Mouse (Mus musculus) frontal cortex, postnatal 36 days (tissue): ENCODE data around the gene 2200002D01Rik.

ENCODE experiments used
- DNase-seq, 2 experiments: peaks; one replicate each; pipeline ENCODE4 v3.0.0; 2022; ENCODE audit warnings: low spot score in 2 of 2

Gene 2200002D01Rik

DNA sequence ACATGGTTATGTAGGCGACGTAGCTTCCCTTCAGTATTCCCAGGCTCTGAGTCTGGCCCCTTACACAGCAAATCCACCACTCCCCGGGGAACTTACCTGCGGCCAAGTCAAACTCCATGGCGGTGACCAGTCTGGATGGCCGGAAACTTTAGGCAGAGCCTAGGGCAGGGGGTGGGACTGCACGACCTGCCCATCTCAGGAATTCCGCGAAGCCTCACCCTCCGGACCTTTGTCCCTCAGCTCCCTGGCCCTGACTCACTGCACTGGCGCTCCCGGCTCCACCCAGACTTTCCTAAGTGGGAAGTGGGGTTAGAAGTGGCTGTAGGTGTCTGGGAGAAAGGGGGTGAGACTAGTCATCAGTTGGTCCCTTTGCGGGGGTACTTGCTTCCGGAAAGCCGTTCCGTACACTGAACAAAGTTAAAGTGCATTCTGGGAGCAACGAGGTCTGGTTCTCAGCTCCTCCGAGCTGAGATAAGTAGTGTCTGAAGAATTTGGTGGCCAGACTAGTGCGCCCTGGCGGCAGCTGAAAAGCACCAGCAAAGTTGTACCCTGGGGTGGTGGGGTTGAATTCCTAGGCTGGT, at the start of gene 2200002D01Rik:
2200002D01Rik (minus strand) TSS at position 206 of the 581 bp plus-strand sequence.
- no peak for DNase-seq

DNA sequence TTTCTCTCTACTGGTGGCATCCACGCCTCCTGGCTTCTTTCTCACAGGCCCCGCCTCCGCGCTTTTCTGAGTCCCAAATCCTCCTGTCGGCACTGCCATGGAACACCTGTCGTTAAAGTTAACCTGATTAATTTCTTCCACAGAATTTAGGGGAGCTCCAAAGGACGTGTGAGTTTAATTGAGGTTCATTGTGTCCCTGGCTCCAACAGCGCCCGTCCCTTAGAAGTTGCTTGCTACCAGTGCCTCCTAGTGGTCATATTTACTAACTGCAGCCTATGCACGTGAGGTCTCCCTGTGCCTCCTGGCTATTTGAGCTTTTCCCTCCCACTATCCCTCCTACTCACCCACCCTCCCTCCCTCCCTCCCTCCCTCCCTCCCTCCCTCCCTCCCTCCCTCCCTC, 48.7 kb upstream of the 2200002D01Rik start:
- DNase-seq: peak in 1 of 2 experiments; percentile 67

GRCm38 (mm10) chr7:29295861-29296647, 47.8 kb upstream of the 2200002D01Rik start:
- DNase-seq: no peak

DNA sequence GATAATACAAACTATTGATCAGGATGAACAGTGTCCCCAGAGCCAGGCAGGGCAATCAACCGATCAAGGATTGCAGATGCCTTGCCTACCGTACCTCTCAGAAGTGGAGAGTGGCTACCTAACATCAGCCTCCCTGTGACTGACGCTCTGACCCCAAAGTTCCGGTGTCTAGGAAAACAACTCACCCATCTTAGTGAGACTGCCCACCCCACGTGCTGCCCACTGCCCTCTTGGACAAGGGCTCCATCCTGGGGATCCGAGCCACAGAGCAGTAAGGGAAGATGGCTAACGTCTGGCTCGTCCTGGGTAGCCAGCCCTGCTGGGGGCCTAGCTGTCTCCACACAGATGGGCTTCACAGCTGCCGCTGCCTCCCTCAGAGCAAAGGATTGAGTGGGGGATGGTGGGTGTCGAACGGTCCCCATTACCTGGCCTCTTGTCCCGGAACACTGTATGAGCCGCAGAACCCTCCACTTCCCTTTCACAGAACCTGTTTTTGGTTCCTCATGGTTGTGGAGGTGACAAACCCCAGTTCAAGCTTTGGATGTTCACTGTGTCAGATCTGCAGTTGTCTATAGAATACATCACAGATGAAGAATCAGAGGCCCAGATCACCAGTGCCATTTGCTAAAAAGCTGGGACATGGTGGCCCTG, 46.0 kb upstream of the 2200002D01Rik start:
- DNase-seq: no peak

DNA sequence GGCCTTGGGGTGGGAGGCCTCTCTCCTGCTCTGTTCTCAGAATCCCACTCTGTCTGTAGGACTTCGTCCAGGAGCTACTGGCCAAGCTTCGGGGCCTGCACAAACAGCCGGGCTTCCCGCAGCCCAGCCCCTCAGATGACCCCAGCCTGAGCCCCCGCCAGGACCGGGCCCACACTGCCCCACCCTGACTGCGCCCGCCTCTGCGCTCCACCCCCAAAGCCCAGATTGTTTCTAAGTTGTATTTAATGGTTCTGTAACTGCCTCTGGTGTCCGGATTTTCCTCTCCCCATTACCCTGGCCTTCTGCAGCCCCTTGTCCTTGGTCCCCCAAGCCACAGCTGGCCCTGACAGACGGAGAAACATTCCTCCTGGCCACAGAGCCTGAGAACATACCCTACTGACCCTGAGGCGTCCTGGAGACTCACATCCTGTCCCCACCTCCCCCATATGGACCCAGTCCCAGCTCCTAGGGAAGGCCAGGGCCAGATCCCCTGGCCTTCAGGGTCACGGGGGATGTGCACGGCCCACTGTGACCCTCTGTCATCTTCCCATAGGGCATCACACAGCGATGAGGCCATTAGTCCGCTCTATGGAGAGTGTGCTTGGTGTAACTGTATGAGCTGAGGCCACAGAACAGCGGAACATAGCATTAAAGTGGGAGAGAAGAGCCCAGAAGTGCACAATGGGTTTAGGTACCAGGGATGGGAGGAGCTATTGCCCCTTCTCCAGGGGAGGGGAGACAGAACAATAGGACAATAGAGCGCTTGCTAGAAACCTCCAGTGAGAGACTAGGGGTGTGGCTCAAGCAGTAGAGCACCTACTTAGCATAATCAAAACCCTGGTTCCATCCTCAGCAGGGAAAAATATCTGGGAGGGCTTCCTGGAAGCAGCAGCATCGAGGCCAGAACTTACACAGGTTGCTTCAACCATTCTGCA, 45.1 kb upstream of the 2200002D01Rik start:
- DNase-seq: no peak

- no peak for DNase-seq
Observed at GRCm38 (mm10) chr7:29292458-29293098, 44.3 kb upstream of the 2200002D01Rik start.

DNA sequence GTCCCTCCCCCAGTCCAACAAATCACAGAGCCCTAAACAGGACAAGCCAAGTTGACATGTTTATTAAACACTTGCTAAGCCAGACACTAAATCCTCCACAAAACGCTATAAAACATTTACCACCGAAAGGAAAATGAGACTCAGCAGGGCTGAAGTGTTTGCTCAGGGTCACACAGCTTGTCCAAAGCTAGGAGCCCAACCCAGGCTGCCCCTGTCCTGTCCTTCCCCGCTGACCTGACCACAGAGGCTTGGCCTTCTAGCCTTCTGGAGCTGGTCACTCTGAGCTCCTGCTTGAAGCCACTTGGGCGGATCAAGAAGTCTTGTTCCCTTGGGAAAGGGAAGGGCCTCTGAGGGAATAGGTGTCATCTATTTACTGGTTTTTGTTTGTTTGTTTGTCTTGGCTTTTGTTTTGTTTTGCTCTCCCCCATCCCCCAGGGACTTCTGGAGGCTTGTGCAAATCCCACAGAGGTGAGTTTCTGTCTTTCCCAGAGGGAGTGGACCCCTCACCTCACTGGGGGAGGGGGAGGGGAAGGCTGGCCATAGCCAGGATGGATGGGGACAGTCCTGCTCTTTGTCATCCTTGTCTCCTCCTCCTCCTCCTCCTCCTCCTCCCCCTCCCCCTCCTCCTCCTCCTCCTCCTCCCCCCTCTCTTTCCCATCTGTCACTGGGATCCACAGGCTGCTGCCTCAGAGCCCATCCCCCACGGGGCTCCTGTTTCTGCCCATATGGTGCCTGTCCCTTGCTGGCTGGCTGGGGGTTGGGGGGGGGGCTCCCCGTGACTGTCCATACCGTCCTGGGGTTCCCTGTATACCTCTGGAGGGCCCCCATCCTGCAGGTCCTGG, 43.6 kb upstream of the 2200002D01Rik start:
- no peak for DNase-seq

GRCm38 (mm10) chr7:29290691-29291485, 42.6 kb upstream of the 2200002D01Rik start:
- DNase-seq: no peak

DNA sequence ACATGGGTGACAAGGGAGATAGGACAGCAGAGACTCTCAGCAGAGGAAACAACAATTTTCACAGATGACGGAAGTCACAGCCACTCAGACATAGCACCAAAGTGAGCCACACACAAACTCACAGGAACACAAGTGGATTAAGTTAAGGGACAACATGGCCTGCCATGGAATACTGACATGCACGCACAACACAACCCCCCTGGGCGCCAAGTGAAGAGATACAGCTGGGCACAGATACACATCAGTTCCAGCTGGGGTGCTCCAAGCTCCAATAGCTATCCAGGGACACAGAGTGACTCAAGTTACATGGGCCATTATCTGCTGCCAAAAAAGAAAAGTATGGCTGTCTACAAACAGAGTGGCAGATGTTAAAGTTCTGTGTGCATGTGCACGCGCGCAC, 41.6 kb upstream of the 2200002D01Rik start:
- DNase-seq: no peak

DNA sequence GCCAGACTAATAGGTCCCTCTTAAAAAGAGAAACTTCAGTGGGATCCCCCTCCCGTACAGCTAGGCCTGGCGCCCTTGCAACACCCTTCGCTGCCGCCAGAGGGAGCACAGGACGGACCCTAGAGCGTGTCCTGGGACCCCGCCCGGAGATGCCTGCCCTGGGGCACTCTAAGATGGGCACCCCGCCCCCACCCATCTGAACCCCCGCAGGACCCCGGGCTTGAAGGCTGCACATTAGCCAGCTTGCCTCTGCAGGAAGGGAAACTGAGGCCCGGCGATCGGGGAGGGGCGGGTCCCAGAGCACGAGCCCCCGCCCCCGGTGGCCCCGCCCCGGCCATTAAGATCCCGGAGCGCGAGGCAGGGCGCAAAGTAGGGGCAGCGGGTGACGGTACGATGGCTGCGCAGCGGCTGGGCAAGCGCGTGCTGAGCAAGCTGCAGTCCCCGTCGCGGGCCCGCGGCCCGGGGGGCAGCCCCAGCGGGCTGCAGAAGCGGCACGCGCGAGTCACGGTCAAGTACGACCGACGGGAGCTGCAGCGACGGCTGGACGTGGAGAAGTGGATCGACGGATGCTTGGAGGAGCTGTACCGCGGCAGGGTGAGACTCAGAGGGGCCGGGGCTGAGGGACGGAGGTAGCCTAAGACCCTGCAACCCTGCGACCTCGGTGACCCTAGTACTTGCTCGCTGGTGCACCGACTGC, 40.8 kb upstream of the 2200002D01Rik start, which contains the start of gene Ppp1r14a:
Ppp1r14a (plus strand) TSS at position 367 of the 697 bp plus-strand sequence.
- DNase-seq: no peak

GRCm38 (mm10) chr7:29288079-29288478, 39.8 kb upstream of the 2200002D01Rik start:
- no peak for DNase-seq

- no peak for DNase-seq
Observed at GRCm38 (mm10) chr7:29287481-29287880, 39.2 kb upstream of the 2200002D01Rik start.

GRCm38 (mm10) chr7:29284523-29284922, 36.3 kb upstream of the 2200002D01Rik start:
- DNase-seq: no peak

- DNase-seq: no peak
Observed at GRCm38 (mm10) chr7:29283876-29284275, 35.6 kb upstream of the 2200002D01Rik start.

- DNase-seq: no peak
Observed at GRCm38 (mm10) chr7:29282074-29282554, 33.8 kb upstream of the 2200002D01Rik start.

- no peak for DNase-seq
Observed at GRCm38 (mm10) chr7:29281201-29282073, 33.2 kb upstream of the 2200002D01Rik start, which contains the start of gene Spint2. Spint2 (minus strand) TSS chr7:29281912.

DNA sequence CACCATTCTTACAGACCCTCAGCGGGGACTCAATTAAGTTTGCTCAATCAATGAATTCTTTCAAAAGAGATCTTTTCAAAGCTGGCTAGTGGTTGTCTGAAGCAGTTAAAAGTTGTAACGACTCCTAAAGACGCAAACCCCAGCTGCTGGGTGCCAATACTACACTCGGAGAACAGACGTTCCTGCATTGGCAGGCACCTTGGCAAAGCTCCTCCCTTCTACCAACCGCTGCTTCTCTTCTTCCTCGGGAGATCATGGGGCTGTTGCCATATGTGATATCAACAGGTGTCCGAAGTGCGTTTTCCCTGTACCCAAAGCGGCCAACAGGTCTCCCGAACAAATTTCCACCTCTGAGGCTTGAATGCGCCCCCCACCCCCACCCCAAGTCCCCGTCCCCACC, 32.5 kb upstream of the 2200002D01Rik start:
- no peak for DNase-seq
